Mouse (Mus musculus) left cerebral cortex, adult 6 months (tissue): Measurements from ENCODE around the gene Ankmy2. TPM values are rescaled to one million over a fixed set of nuclear protein-coding genes. Genes with fewer than 3 reads are reported as not detected.

Source experiments
- long read RNA-seq, 2 experiments: library from polyadenylated mRNA; unstranded; transcript quantifications; one replicate each; pipeline ENCODE4 v2.0.0; 2019 to 2020
- polyA plus RNA-seq: library from polyadenylated mRNA; unstranded; fragments of <200 nt; fragmentation: Nextera tagmentation; gene quantifications from 2 replicates; pipeline ENCODE4 v1.2.3, GENCODE M21; 2021

Ankmy2 gene
- 30.9 and 37.6 TPM in 2 replicates for polyA plus RNA-seq
- long read RNA-seq, experiment 1, full-length matches to known transcripts = 195 of 212 reads
- long read RNA-seq, experiment 1, partial matches to known transcripts = 8 of 212 reads
- long read RNA-seq, experiment 1, other reads (novel, unspliced or antisense) = 9 of 212 reads
- long read RNA-seq, experiment 2, transcript Ankmy2-201 (10 exons, 2,456 nt) = major isoform, 31 of 65 reads
- long read RNA-seq, experiment 2, partial matches to known transcripts = 32 of 65 reads
- long read RNA-seq, experiment 2, other reads (novel, unspliced or antisense) = 2 of 65 reads

DNA sequence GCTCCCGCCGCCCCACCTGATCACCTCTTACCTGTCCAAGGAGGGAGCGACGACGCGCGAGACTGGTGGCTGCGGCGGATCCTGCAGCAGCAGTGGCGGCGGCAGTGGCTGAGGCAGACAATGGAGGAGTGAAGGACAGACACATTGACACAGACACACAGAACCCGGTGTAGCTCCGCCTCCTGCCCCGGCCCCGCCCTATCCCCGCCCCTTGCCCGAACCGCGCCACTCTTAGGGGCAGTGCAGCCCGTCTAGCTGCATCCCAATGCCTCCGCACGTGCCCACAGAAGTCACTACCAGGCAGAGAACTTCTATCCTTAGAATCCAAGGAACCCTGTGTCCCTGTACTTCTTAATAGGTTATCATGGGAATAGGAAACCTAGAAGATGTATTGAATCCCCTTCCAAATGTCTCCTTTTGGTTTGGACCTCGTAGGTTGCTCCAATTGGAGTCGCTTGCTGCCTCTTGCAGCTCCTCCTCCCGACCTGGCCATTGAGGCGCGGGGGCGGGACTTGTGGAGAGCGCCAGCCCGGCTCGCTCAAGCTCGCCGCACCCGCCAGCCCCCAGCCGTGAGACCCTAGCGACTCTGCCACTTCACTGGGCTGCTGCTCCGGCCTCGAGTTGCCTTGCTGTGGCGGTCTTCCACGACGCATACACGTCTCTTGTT is at the start of gene Ankmy2:
Gene Ankmy2, plus strand, starts transcription at position 478 of the 667 bp plus-strand sequence.

GRCm38 (mm10) chr12:36157638-36158308 is 859 bp downstream of the Ankmy2 start, which contains the start of gene Bzw2:
Gene Bzw2 (minus strand): TSS chr12:36158080.

Other genes starting within 250 kb of the Ankmy2 start
- not detected in 2 replicates for gene Agr3, start 231.5 kb upstream of the Ankmy2 start, polyA plus RNA-seq
- 0.45 TPM in 1 of 2 replicates, not detected in the other for gene Agr2, start 164.2 kb upstream of the Ankmy2 start, polyA plus RNA-seq
- gene Tspan13, start 114.6 kb upstream of the Ankmy2 start, polyA plus RNA-seq = 305 and 324 TPM in 2 replicates
- gene Bzw2, start 966 bp downstream of the Ankmy2 start, polyA plus RNA-seq = 27.1 and 29.4 TPM in 2 replicates
- gene Lrrc72, start 96.3 kb downstream of the Ankmy2 start, polyA plus RNA-seq = not detected in 2 replicates
- gene Sostdc1, start 157.0 kb downstream of the Ankmy2 start, polyA plus RNA-seq = 0.68 and 0.83 TPM in 2 replicates
- gene Ispd, start 224.3 kb downstream of the Ankmy2 start, polyA plus RNA-seq = 8.7 and 10.1 TPM in 2 replicates
- 2.6 and 2.9 TPM in 2 replicates for gene D630036H23Rik, start 225.1 kb downstream of the Ankmy2 start, polyA plus RNA-seq